Mouse (Mus musculus): ENCODE results near the gene Ttc12. TPM values are rescaled to one million over a fixed set of nuclear protein-coding genes. Genes with fewer than 3 reads are reported as not detected.

Ttc12 gene
- total and polyA plus RNA-seq, 3 experiments: 0.98 TPM; not detected in 1

DNA sequence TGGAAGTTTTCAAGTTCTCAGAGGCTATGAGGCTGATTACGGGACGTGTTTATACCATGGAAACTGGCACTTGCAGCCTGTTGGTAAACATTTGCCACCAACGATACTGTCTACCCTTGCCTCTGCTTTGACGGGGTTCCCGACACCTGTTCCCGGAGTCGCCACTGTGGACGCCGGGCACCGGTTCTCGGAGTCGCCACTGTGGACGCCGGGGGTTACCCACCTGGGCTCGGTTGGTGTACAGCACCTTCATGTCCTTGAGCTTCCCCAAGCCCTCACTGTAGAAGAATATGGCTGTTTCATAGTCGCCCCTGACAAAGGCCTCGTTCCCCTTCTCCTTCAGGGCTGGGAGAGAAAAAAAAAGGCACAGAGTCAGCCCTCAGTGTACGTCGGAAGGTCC lies 16.0 kb downstream of the Ttc12 start:
- Histone ChIP-seq H3K4me1 (ENCODE audit: insufficient read depth, low read depth, low read length) (no peaks in the 10 kb centered on the region), H3K4me3 (ENCODE audit: low read depth, low read length) (no peak overlapping the region), H3K9me3 (replicated peaks) (no peaks in the 10 kb centered on the region), H3K36me3 (replicated peaks) (no peaks in the 10 kb centered on the region), H3K27me3 (ENCODE audit: insufficient read depth, low read length) (no peaks in the 10 kb centered on the region)
- TF ChIP-seq TAL1 (conservative IDR thresholded peaks at IDR 0.05; ENCODE audit: low read depth, low read length): no peak
- no peak for TF ChIP-seq GATA1 (IDR thresholded peaks at IDR 0.05; ENCODE audit: borderline replicate concordance, low read length)
- no peak for TF ChIP-seq CTCF (IDR thresholded peaks at IDR 0.05; ENCODE audit: low read depth, low read length)
- TF ChIP-seq POLR2AphosphoS5 (IDR thresholded peaks at IDR 0.05; ENCODE audit: insufficient replicate concordance, low read depth, low read length): no peak
- no peak for TF ChIP-seq GATA2 (IDR thresholded peaks at IDR 0.05; ENCODE audit: borderline replicate concordance, low read depth, low read length)
- DNase-seq (ENCODE audit: low spot score) (no peak), ATAC-seq (ENCODE audit: extremely low read depth, insufficient number of reproducible peaks, low FRiP score, poor library complexity, severe bottlenecking) (no peak)

DNA sequence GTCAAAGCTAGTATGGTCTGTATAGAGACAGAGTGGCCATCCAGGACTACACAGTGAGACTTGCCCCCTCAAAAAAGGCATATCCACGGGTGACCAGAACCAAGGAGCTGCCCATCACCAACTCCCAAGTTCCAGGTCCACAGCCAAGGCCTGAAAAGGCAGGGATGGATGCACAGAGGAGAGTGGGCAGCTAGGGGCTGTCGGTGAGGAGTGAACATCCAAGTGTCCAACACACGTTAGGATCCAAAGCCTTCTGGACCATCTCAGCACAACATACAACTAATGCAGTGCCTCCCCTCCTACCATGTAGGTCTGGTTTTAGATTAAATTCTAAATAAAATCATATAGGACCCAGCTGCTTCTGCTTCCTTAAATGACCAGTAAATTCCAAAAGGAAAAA lies 29.9 kb downstream of the Ttc12 start:
- DNase-seq (ENCODE audit: low spot score): no peak
- no peaks in the 10 kb centered on the region; the same call in 1 of the 2 replicates for H3K9me3 ChIP-seq (replicated peaks)
- ATAC-seq (ENCODE audit: extremely low read depth, insufficient number of reproducible peaks, low FRiP score, poor library complexity, severe bottlenecking): no peak

DNA sequence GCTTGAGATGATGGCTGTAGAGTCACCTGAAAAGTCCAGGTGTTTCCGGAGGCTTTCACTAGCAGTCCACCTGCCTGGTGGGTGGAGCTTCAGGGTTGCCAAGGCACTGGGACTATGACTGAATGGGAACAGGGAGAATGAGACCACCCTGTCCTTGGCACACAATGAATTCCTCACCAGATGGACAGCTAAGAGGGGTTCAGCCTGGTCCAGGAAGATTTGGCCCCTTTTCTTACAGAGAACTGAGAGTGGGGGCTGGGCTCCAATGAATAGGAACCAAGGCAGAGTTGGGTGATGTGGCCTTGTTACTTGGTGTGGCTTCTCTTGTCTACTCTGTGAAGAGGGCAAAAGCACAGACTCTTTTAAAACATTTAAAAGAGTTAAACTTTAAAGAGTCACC lies 33.6 kb downstream of the Ttc12 start:
- no peak for ATAC-seq (ENCODE audit: extremely low read depth, insufficient number of reproducible peaks, low FRiP score, poor library complexity, severe bottlenecking)
- TF ChIP-seq TAL1 (conservative IDR thresholded peaks at IDR 0.05; ENCODE audit: low read depth, low read length) (no peak), CTCF (IDR thresholded peaks at IDR 0.05; ENCODE audit: low read depth, low read length) (no peak), GATA1 (IDR thresholded peaks at IDR 0.05; ENCODE audit: borderline replicate concordance, low read length) (no peak), POLR2AphosphoS5 (IDR thresholded peaks at IDR 0.05; ENCODE audit: insufficient replicate concordance, low read depth, low read length) (no peak), GATA2 (IDR thresholded peaks at IDR 0.05; ENCODE audit: borderline replicate concordance, low read depth, low read length) (no peak)
- Histone ChIP-seq H3K9me3 (replicated peaks) (no peaks in the 10 kb centered on the region; the same call in 1 of the 2 replicates), H3K4me3 (ENCODE audit: low read depth, low read length) (no peak overlapping the region), H3K36me3 (replicated peaks) (no peaks in the 10 kb centered on the region), H3K27me3 (ENCODE audit: insufficient read depth, low read length) (no peaks in the 10 kb centered on the region), H3K4me1 (ENCODE audit: insufficient read depth, low read depth, low read length) (no peaks in the 10 kb centered on the region)
- no peak for DNase-seq (ENCODE audit: low spot score)

More for the DNA sequence above, 29.9 kb downstream of the Ttc12 start:
- H3K4me3 ChIP-seq (ENCODE audit: low read depth, low read length): no peak overlapping the region
- H3K4me1 ChIP-seq (ENCODE audit: insufficient read depth, low read depth, low read length): no peaks in the 10 kb centered on the region
- TF ChIP-seq CTCF (IDR thresholded peaks at IDR 0.05; ENCODE audit: low read depth, low read length) (no peak), GATA2 (IDR thresholded peaks at IDR 0.05; ENCODE audit: borderline replicate concordance, low read depth, low read length) (no peak), POLR2AphosphoS5 (IDR thresholded peaks at IDR 0.05; ENCODE audit: insufficient replicate concordance, low read depth, low read length) (no peak), GATA1 (IDR thresholded peaks at IDR 0.05; ENCODE audit: borderline replicate concordance, low read length) (no peak), TAL1 (conservative IDR thresholded peaks at IDR 0.05; ENCODE audit: low read depth, low read length) (no peak)
- H3K36me3 ChIP-seq (replicated peaks): no peaks in the 10 kb centered on the region
- H3K27me3 ChIP-seq (ENCODE audit: insufficient read depth, low read length): no peaks in the 10 kb centered on the region

DNA sequence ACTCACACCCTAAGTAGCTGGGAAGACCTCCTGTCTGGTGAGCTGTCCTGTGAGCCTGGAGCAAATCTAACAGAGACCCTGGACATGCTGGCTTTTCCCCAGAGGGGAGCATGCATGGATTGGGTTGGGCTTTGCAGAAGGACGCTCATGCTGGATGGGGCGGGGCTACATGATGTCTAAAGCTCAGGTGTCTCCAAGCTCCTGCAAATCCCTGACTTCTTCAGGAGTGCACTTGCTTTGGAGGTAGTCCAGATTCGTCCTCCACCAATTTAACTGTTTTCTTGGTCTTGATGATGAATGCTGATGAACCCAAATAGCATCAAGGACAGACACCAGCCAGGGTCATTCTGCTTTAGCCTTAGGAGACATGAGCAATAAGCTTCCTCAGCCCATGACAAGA lies 35.5 kb downstream of the Ttc12 start:
- no peak for ATAC-seq (ENCODE audit: extremely low read depth, insufficient number of reproducible peaks, low FRiP score, poor library complexity, severe bottlenecking)
- Histone ChIP-seq H3K9me3 (replicated peaks) (no peaks in the 10 kb centered on the region; the same call in 1 of the 2 replicates), H3K36me3 (replicated peaks) (no peaks in the 10 kb centered on the region), H3K4me1 (ENCODE audit: insufficient read depth, low read depth, low read length) (no peaks in the 10 kb centered on the region), H3K4me3 (ENCODE audit: low read depth, low read length) (no peak overlapping the region), H3K27me3 (ENCODE audit: insufficient read depth, low read length) (no peaks in the 10 kb centered on the region)
- TF ChIP-seq TAL1 (conservative IDR thresholded peaks at IDR 0.05; ENCODE audit: low read depth, low read length): no peak
- no peak for TF ChIP-seq CTCF (IDR thresholded peaks at IDR 0.05; ENCODE audit: low read depth, low read length)
- no peak for TF ChIP-seq GATA1 (IDR thresholded peaks at IDR 0.05; ENCODE audit: borderline replicate concordance, low read length)
- TF ChIP-seq GATA2 (IDR thresholded peaks at IDR 0.05; ENCODE audit: borderline replicate concordance, low read depth, low read length): no peak
- no peak for TF ChIP-seq POLR2AphosphoS5 (IDR thresholded peaks at IDR 0.05; ENCODE audit: insufficient replicate concordance, low read depth, low read length)
- DNase-seq (ENCODE audit: low spot score): no peak

DNA sequence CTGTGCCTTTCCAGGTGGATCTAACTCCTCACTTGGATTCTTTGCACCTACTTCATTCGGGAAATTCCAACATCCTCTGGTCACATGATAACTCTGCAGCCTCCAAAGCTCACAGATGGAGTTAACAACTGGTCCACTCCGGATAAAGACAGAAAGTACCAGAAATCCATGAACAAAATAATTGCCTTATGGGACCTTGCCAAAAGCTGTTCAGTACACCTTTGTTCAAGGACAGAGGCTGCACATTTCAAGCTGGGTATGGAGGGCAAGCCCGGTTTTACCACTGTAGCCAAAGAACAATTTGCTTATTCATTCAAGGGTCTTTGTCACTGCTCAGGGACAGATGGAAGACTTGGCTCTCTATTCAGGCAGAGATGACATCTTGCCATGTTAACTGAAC lies 43.4 kb downstream of the Ttc12 start:
- DNase-seq (ENCODE audit: low spot score) (no peak), ATAC-seq (ENCODE audit: extremely low read depth, insufficient number of reproducible peaks, low FRiP score, poor library complexity, severe bottlenecking) (no peak)
- no peak overlapping the region for H3K4me3 ChIP-seq (ENCODE audit: low read depth, low read length)
- H3K9me3 ChIP-seq (replicated peaks): no peaks in the 10 kb centered on the region
- no peaks in the 10 kb centered on the region for H3K36me3 ChIP-seq (replicated peaks)
- H3K27me3 ChIP-seq (ENCODE audit: insufficient read depth, low read length): no peaks in the 10 kb centered on the region
- H3K4me1 ChIP-seq (ENCODE audit: insufficient read depth, low read depth, low read length): no peaks in the 10 kb centered on the region
- TF ChIP-seq GATA1 (IDR thresholded peaks at IDR 0.05; ENCODE audit: borderline replicate concordance, low read length) (no peak), GATA2 (IDR thresholded peaks at IDR 0.05; ENCODE audit: borderline replicate concordance, low read depth, low read length) (no peak), CTCF (IDR thresholded peaks at IDR 0.05; ENCODE audit: low read depth, low read length) (no peak)

DNA sequence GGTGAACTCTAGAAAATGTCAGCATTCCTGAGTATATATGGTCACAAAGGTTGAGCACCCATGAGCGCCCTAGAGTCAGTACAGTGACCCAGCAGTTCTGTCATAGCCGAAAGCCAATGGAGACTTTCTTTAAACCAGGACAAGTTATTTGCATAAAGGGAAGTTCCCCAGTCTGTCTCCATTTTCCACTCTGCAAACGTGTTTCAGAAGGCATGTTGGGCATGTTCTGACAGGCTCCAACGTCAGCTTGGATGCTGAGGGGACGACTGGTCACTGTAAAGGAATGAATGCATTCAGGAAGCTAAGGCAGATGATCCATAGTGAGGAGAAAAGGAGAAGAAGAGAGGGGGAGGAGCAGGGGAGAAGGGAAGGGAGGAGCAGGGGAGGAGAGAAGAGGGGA lies 58.5 kb downstream of the Ttc12 start:
- Histone ChIP-seq H3K27me3 (ENCODE audit: insufficient read depth, low read length) (no peaks in the 10 kb centered on the region), H3K36me3 (replicated peaks) (no peaks in the 10 kb centered on the region), H3K9me3 (replicated peaks) (no peaks in the 10 kb centered on the region), H3K4me3 (ENCODE audit: low read depth, low read length) (no peak overlapping the region), H3K4me1 (ENCODE audit: insufficient read depth, low read depth, low read length) (no peaks in the 10 kb centered on the region)
- ATAC-seq (ENCODE audit: extremely low read depth, insufficient number of reproducible peaks, low FRiP score, poor library complexity, severe bottlenecking): no peak
- no peak for DNase-seq (ENCODE audit: low spot score)
- TF ChIP-seq GATA1 (IDR thresholded peaks at IDR 0.05; ENCODE audit: borderline replicate concordance, low read length): no peak
- no peak for TF ChIP-seq CTCF (IDR thresholded peaks at IDR 0.05; ENCODE audit: low read depth, low read length)
- TF ChIP-seq POLR2AphosphoS5 (IDR thresholded peaks at IDR 0.05; ENCODE audit: insufficient replicate concordance, low read depth, low read length): no peak
- no peak for TF ChIP-seq TAL1 (conservative IDR thresholded peaks at IDR 0.05; ENCODE audit: low read depth, low read length)
- no peak for TF ChIP-seq GATA2 (IDR thresholded peaks at IDR 0.05; ENCODE audit: borderline replicate concordance, low read depth, low read length)

Data from G1E (cell line).